Mouse (Mus musculus) left cerebral cortex, postnatal 14 days (tissue): Measurements from ENCODE around the gene Ptprn. TPM values are rescaled to one million over a fixed set of nuclear protein-coding genes. Genes with fewer than 3 reads are reported as not detected.
A peak's percentile ranks its signal among the peaks of the same experiment; 100 is the strongest.

Source experiments
- DNase-seq, 2 experiments: peaks; one replicate each; pipeline ENCODE4 v3.0.0; 2021 to 2022; ENCODE audit warnings: low spot score in 2 of 2, mixed read lengths in 1 of 2
- intact Hi-C: fragments of 180-260 bp; cut with DNase I; formaldehyde crosslinking; loops from one replicate; pipeline ENCODE4 v1.15.1; 2025
- microRNA-seq, 2 experiments: library from miRNA; unstranded; fragments of <30 nt; microRNA quantifications; one replicate each; pipeline ENCODE4 v1.2.0; 2022
- total RNA-seq, 2 experiments: library from RNA; stranded (reverse); gene quantifications; 2 replicates each; pipeline ENCODE4 v1.2.3; 2021

The Ptprn gene
- total RNA-seq, 2 experiments from 2014 or later = 376 to 396 TPM

- no peak for DNase-seq
- intact Hi-C loops = no loop called here
These were observed 51.8 kb downstream of the Ptprn start for GRCm38 (mm10) chr1:75212542-75212941.

GRCm38 (mm10) chr1:75211141-75211708 is 53.1 kb downstream of the Ptprn start:
- no peak for DNase-seq
- intact Hi-C loops = no loop called here

- intact Hi-C loops = no loop called here
- DNase-seq = peak; percentile 96 to 97
These were observed 53.9 kb downstream of the Ptprn start, which contains the start of the genes Glb1l and Stk16 for GRCm38 (mm10) chr1:75210136-75211087. Gene Glb1l (minus strand): TSS chr1:75210813. Gene Stk16 (plus strand): TSS chr1:75210838.

- intact Hi-C loops = no loop called here
- DNase-seq = no peak
These were observed 55.2 kb downstream of the Ptprn start for GRCm38 (mm10) chr1:75208967-75209678.

- DNase-seq = no peak
- intact Hi-C loops = no loop called here
These were observed 63.1 kb downstream of the Ptprn start for GRCm38 (mm10) chr1:75201236-75201635.

Small RNAs within 50 kb of the gene (microRNA-seq; reads per million reads assigned to microRNA genes)
- gene Gm27943 = 0 reads per million in 2 experiments

Other genes starting within 250 kb of the Ptprn start
- gene Nhej1, start 139.3 kb downstream of the Ptprn start, total RNA-seq = 1 to 10 TPM; 1.6 to 2.6 TPM
- gene Slc23a3, start 130.6 kb downstream of the Ptprn start, total RNA-seq = under 1 TPM; 0.22 to 0.25 TPM
- 10 to 100 TPM; 31.4 to 32.2 TPM for gene Cnppd1, start 121.8 kb downstream of the Ptprn start, total RNA-seq
- gene Retreg2, start 121.7 kb downstream of the Ptprn start, total RNA-seq = 100 to 1,000 TPM; 159 to 162 TPM
- 10 to 100 TPM; 21.4 to 22.8 TPM for gene Zfand2b, start 95.9 kb downstream of the Ptprn start, total RNA-seq
- 10 to 100 TPM; 38.1 to 39.3 TPM for gene Abcb6, start 84.1 kb downstream of the Ptprn start, total RNA-seq
- gene Ankzf1, start 72.4 kb downstream of the Ptprn start, total RNA-seq = 10 to 100 TPM; 19.7 TPM
- 100 to 1,000 TPM; 130 to 133 TPM for gene Atg9a, start 72.3 kb downstream of the Ptprn start, total RNA-seq
- 10 to 100 TPM; 16.3 to 18.3 TPM for gene Glb1l, start 53.7 kb downstream of the Ptprn start, total RNA-seq
- 10 to 100 TPM; 85.6 to 92.2 TPM for gene Stk16, start 53.7 kb downstream of the Ptprn start, total RNA-seq
- gene Tuba4a, start 44.6 kb downstream of the Ptprn start, total RNA-seq = 100 to 1,000 TPM; 658 to 691 TPM
- not detected for gene A630095N17Rik, start 32.4 kb downstream of the Ptprn start, total RNA-seq
- gene Dnajb2, start 28.1 kb downstream of the Ptprn start, total RNA-seq = 10 to 100 TPM; 76.5 to 80.2 TPM
- gene Resp18, start 13.9 kb upstream of the Ptprn start, total RNA-seq = 10 to 100 TPM; 69.0 to 98.8 TPM
- gene Dnpep, start 53.5 kb upstream of the Ptprn start, total RNA-seq = 10 to 100 TPM; 60.1 to 60.8 TPM
- 1 to 10 TPM; 1.5 to 2.6 TPM for gene Des, start 95.8 kb upstream of the Ptprn start, total RNA-seq
- 100 to 1,000 TPM; 199 to 210 TPM for gene Speg, start 110.8 kb upstream of the Ptprn start, total RNA-seq
- 10 to 100 TPM; 54.2 to 61.2 TPM for gene Gmppa, start 171.4 kb upstream of the Ptprn start, total RNA-seq
- 10 to 100 TPM; 14.9 to 17.7 TPM for gene Asic4, start 185.9 kb upstream of the Ptprn start, total RNA-seq
- 10 to 100 TPM; 77.0 to 79.3 TPM for gene Chpf, start 214.8 kb upstream of the Ptprn start, total RNA-seq
- 10 to 100 TPM; 76.1 to 77.3 TPM for gene Tmem198, start 215.0 kb upstream of the Ptprn start, total RNA-seq
- gene Obsl1, start 241.9 kb upstream of the Ptprn start, total RNA-seq = 10 to 100 TPM; 33.4 to 35.1 TPM
- gene Inha, start 242.6 kb upstream of the Ptprn start, total RNA-seq = 10 to 100 TPM; 30.7 to 31.9 TPM